Mouse (Mus musculus) cerebellum, postnatal 10 days (tissue): Measurements from ENCODE around the gene Angptl4.
"Not testable (repeated sequence)": the region's sequence is repeated elsewhere in the genome, so short reads cannot be mapped to it uniquely, and the experiment has no call there.

ENCODE experiments used
- DNase-seq, 2 experiments: peaks; one replicate each; pipeline ENCODE4 v3.0.0; 2021; ENCODE audit warnings: mixed read lengths in 2 of 2

Gene Angptl4

DNA sequence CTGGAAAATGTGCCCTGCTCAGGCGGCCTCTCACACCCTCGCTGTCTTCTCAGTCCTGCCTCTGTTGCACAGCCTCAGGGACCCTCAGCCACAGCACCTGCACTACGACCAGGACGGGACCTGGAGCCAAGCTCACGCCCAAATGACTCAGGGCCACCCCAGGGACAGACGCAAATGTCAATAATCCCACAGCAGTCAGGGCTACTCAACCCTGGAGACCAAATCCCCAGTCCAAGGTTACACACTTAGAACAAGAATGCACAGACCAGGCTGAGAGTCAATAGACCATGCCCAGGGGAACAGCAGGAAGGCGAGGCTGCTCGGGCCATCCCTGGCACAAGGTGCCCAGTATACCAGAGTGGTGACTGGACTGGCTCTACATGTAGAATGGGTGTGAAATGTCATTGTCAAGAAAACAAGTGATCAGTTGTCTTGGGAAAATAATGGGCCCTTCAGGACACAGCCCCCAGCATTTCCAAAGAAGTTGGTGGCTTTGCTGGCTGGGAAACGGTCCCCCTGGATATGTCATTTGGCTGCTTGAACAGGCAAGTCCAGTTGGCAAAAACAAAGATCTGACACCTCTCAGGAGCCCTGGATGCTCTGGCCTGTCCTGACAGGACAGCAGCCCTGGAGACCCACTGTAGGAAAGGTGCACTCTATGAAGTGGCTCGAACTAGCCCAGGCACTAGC is 26.1 kb downstream of the Angptl4 start:
- DNase-seq, result peak; percentile 23 to 26

DNA sequence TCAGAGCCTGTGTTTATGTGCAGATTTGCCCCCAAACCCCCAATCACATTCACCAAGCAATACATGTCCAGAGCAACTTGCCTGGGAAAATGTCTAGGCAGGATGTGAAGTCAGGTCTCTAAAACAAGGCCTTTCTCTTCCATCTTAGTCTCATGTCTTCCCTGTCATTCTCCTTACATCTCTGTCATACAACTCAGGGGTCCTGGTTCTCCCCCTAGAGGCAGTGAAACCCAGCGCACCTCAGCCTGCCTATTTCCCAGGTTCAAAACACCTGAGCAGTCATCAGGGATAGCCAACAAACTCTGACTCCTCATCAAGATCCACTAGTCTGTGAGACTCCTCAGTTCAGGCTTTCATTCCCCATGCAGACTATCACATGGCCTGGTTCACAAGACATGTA is 27.0 kb downstream of the Angptl4 start:
- peak in 1 of 2 experiments; percentile 19 for DNase-seq

DNA sequence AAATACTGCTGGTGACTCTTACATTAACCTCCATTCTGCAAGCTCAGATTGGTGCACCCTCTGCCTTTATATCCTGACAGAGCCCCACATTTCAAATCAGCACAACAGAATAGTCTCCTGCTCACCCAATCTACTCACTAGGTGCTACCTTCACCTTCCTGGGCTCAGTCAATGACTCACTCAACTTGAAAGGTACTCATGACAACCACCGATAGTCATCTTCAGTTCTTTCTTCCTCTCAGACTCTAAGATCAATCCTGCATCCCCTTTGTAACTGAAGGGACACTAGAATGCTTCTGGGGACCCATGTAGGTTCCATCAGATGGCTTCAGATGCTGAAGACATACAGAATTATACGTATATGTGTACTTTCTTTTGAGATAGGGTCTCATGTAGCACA is 29.3 kb downstream of the Angptl4 start:
- DNase-seq, result no peak

DNA sequence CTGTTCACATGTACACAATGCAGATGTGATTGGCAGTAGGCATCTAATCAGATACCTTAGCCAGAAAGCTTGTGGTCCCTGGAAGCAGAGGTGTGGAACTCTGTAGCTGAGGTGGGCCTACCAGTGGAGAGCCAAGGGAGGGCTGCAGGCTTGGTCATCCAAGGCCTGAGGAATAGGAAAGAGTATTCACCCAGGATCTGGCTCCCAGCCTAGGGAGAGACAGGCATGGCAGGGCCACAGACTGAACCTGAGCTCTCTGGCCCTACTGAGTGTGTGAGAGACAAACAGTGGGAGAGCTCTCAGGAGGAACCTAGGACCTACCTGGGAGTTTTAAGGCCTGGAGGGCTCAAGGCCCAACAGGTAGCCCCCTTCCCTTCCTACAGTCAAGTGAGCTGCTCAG is 30.4 kb downstream of the Angptl4 start:
- no peak for DNase-seq

DNA sequence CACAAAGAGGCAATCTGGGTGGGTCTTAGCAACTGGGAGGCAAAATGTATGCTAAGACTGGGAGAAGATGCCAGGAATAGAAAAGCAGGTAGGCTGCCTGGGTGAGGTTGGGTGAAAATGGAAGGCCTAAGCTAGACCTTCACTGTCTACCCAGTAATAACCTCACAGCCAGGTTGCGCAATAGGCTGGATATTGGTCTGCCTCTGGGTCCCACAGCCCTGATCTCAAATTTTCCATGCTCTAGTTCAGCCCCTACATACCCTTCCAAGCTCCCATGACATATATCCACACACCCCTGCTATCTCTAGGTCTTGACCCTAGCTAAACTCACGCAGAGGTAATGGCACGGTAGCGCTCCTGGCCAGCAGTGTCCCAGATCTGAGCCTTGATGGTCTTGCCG is 32.2 kb downstream of the Angptl4 start:
- no peak for DNase-seq

DNA sequence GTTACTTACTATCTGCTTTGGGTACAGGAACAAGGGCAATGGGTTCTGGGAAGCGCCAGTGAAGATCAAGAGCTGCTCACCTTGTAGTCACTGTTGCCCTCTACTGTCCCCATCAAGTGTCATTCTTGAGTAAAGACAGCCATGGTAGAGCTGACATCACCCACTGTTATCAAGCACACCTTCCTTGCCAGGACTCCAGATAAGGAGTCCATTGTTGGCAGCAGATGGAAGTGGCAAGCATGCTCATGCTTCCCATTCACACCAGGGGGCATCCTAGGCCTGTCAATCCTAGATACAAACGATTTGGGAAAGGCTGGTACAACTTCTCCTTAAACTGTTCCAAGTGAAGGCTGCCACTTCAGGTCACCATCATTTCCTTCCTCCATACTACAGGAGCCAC is 35.6 kb downstream of the Angptl4 start:
- peak; percentile 26 to 38 for DNase-seq

DNA sequence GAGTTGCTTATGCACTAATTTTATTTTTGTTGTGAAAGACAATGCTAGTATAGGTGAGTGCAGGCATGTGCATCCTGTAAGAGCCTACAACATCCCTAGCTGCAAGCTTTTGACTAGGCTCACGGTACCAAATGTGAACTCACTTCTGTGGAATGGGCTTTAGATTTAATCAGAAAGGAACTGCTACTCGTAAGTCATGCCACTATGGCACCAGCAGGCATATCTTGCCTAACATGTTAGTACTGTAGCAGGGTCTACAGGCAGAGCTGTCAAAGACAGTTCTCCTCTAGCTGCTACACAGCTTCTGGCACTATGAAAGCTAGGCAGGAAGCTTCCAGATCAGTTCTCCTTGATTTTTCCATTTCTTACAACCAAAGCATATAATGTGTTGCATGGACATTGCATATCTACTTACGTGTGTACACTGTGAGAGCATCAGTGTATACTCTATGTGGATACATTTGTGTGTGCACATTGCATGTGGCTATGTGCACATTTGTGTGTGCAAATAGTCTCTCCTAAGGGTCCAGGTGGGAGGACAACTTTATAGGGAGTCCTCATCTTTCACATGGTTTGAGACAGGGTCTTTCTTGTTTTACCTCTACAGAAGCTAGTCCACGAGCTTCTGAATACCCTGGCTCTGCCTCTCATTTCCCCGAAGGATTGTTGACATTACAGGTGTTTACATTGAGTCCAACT is 36.8 kb downstream of the Angptl4 start:
- no peak for DNase-seq

DNA sequence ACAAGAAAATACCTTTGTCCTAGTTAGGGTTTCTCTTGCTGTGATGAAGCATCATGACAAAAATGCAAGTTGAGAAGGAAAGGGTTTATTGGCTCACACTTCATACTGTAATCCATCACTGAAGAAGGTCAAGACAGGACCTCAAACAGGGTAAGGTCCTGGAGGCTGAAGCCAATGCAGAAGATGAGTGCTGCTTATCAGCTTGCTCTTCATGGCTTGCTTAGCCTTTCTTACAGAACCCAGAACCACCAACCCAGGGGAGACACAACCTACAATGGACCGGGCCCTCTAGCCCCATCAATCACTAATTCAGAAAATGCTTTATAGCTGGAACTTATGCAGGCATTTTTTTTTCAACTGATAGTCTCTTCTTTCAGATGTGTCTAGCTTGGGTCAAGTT is 39.2 kb downstream of the Angptl4 start:
- no peak for DNase-seq

DNA sequence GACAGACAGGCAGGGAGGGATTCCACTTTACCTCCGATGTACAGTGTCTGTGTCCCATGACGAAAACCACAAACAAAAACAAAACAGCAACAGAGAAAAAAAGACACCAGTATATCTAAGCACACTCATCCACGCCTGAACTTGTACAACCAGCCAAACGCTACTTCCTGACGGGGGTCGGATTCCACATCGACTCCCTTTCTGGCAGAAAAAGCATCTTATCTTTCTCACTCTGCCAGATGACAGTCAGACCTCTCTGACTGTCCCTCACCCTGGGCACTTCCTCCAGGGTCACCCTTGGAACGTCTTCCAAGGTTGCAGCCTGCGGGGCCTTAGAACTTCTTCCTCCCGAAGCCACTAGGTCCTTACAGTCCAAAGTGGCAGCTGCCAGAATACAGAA is 48.1 kb downstream of the Angptl4 start:
- not testable (repeated sequence) for DNase-seq

DNA sequence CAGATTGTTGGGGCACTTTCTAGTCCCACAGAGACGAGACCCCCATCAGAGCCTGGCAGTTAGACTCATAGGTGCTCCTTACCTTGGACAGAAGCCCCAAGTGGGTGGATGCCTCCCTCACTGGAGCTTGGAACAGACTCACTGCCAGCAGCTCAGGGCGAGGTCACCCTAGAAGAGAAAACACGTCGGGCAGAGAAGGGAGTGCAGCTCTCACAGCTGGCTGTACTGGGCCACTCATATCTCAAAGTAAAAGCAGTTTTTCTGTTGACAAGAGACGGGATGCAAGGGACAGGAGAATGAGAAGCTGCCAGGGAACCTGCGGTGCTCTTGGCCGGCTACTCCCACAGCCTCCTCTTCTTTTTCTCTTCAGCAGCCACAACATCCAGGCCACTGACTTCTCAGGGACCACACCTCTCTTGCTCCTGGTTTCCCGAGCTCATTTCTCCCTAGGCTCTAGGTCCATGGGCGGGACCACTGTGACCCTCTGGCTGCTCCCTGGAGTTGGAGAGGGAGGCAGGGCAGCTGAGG is 49.0 kb downstream of the Angptl4 start:
- DNase-seq, result not testable (repeated sequence)

DNA sequence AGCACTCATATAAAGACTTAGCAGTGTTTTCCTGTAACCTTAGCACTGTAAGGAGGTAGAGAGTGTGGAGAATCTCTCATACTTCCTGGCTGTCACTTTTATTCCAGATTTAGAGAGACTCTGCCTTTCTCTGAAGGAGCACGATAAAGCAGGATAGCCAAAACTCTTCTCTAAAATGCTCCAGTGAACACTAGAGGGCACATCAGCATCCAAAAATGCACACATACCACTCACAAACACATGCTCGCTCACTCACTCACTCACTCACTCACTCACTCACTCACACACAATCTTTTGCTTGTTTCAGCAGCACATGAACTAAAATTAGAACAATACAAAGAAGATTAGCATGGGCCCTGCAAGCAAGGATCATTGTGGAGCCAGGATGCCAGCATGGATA is 52.4 kb downstream of the Angptl4 start:
- DNase-seq, result no peak

DNA sequence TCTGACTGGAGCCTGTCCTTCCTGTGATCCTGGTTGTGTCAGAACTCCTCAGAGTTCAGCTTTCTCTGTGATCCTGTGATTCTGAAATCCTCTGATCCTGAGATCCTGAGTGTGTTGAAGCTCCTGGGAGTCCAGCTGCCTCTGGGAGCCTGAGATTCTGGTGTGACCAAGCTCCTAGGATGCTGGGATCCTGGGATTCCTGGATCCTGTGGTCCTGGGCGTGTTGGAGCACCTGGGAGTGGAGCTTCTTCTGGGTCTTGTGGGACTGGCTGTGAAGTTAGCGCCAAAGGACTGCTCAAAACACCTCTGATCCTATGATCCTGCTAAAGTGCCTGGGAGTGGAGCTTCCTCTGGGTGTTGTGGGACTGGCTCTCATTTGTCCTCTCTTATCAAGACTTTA is 53.2 kb downstream of the Angptl4 start:
- DNase-seq, result no peak
